Mouse (Mus musculus): ENCODE data around the gene Flnb.
A peak's percentile ranks its signal among the peaks of the same experiment; 100 is the strongest.

The Flnb gene

GRCm38 (mm10) chr14:7997255-7997696 is 179.5 kb downstream of the Flnb start:
- DNase-seq = peak; percentile 93 to 94

- no peak for DNase-seq
Measured at GRCm38 (mm10) chr14:7999030-7999429, 181.3 kb downstream of the Flnb start.

- no peak for DNase-seq
Measured at GRCm38 (mm10) chr14:7999435-7999834, 181.7 kb downstream of the Flnb start.

- no peak for DNase-seq
Measured at GRCm38 (mm10) chr14:8000247-8000646, 182.5 kb downstream of the Flnb start.
